8 mouse cellular contexts compared by ENCODE assay signal in genomic region chr11:117826164-117826563, GRCm38 (mm10). TPM values are rescaled to one million over a fixed set of nuclear protein-coding genes. Genes with fewer than 3 reads are reported as not detected.
DNase-seq lines count a peak whose midpoint lies in the region; ATAC-seq and TF ChIP-seq lines count a peak whose summit lies in the region.

No protein-coding gene starts in this region.

- no peak for TF ChIP-seq CTCF in brain, embryonic 14.5 days (IDR thresholded peaks at IDR 0.05; ENCODE audit: borderline replicate concordance, extremely low read depth, insufficient read depth, insufficient read length)

- H3K36me3 ChIP-seq in kidney, embryonic 15.5 days = peaks cover 24% of the 10 kb centered on the region
- 0 out of 2 replicates have a peak, but pooled peaks cover 8% of the 10 kb centered on the region for H3K36me3 ChIP-seq in intestine, embryonic 15.5 days

- WGBS in kidney, embryonic 15.5 days = 8% methylated on average over 5 of the region's 5 CpGs
- 8% methylated on average over 5 of the region's 5 CpGs for WGBS in intestine, embryonic 15.5 days

- peak overlapping the region; percentile 93 for H3K27ac ChIP-seq in kidney, embryonic 15.5 days
- peak overlapping the region; percentile 89 for H3K27ac ChIP-seq in intestine, embryonic 15.5 days

- peak overlapping the region; percentile 94 for H3K4me2 ChIP-seq in kidney, embryonic 15.5 days
- peak overlapping the region; percentile 79 for H3K4me2 ChIP-seq in intestine, embryonic 15.5 days (replicated peaks)

- no peaks in the 10 kb centered on the region for H3K9me3 ChIP-seq in kidney, embryonic 15.5 days (replicated peaks)
- no peaks in the 10 kb centered on the region for H3K9me3 ChIP-seq in intestine, embryonic 15.5 days

- no peaks in the 10 kb centered on the region for H3K27me3 ChIP-seq in kidney, embryonic 15.5 days
- H3K27me3 ChIP-seq in intestine, embryonic 15.5 days (replicated peaks) = no peaks in the 10 kb centered on the region

- no peak for TF ChIP-seq POLR2A in brain, embryonic 14.5 days (IDR thresholded peaks at IDR 0.05; ENCODE audit: borderline replicate concordance, extremely low read depth, insufficient read depth, insufficient read length, poor library complexity, severe bottlenecking)

- no peak for DNase-seq in kidney, postnatal 4 days
- DNase-seq in brain, embryonic 14.5 days (ENCODE audit: low read depth) = peak; percentile 71
- DNase-seq in naive thymus-derived CD4-positive, alpha-beta T cell, adult 2 months (ENCODE audit: low read depth) = peak; percentile 17
- DNase-seq in layer of hippocampus, postnatal 25 days (ENCODE audit: extremely low spot score in 1 of 2, low spot score in 1 of 2) = no peak
- no peak for DNase-seq in frontal cortex, postnatal 25 days (ENCODE audit: low spot score in 2 of 2)
- DNase-seq in adrenal gland, adult (ENCODE audit: inconsistent age in 2 of 2, low spot score in 1 of 2) = no peak

- H3K4me1 ChIP-seq in kidney, embryonic 15.5 days = peaks cover 90% of the 10 kb centered on the region
- peaks cover 67% of the 10 kb centered on the region for H3K4me1 ChIP-seq in intestine, embryonic 15.5 days (replicated peaks)

- H3K4me3 ChIP-seq in kidney, embryonic 15.5 days (replicated peaks) = peak overlapping the region; percentile 69
- peak overlapping the region; percentile 59 for H3K4me3 ChIP-seq in intestine, embryonic 15.5 days (replicated peaks)

- peak overlapping the region; percentile 81 for H3K9ac ChIP-seq in kidney, embryonic 15.5 days
- H3K9ac ChIP-seq in intestine, embryonic 15.5 days = peak overlapping the region; percentile 65

- peak; percentile 16; the same call in 1 of the 2 replicates for ATAC-seq in kidney, embryonic 15.5 days (replicated peaks; ENCODE audit: low FRiP score)
- ATAC-seq in intestine, embryonic 15.5 days = peak; percentile 6; the same call in 1 of the 2 replicates

RNA-seq across cellular contexts. Expression of gene Tk1, which starts 0.3 kb away (rescaled TPM):
- polyA plus RNA-seq in kidney, embryonic 15.5 days (2015; fragmentation: Nextera tagmentation; extraction: Ambion mirVana) = 127 and 128 TPM in 2 replicates
- polyA plus RNA-seq in brain, embryonic 14.5 days (2012; rRNA removed) = 31.1 and 76.6 TPM in 2 replicates
- polyA plus RNA-seq in intestine, embryonic 15.5 days (2015; fragmentation: Nextera tagmentation; extraction: Ambion mirVana) = 144 and 146 TPM in 2 replicates
- total RNA-seq in layer of hippocampus, postnatal 25 days (2021) = 1 to 10 TPM; 1.1 TPM

RNA-seq across cellular contexts. Expression of gene Afmid, which starts 0.4 kb away (rescaled TPM):
- 3.9 and 6.7 TPM in 2 replicates for polyA plus RNA-seq in kidney, embryonic 15.5 days (2015; fragmentation: Nextera tagmentation; extraction: Ambion mirVana)
- polyA plus RNA-seq in brain, embryonic 14.5 days (2012; rRNA removed) = 4.5 and 6.7 TPM in 2 replicates
- polyA plus RNA-seq in intestine, embryonic 15.5 days (2015; fragmentation: Nextera tagmentation; extraction: Ambion mirVana) = 8.3 and 8.9 TPM in 2 replicates
- total RNA-seq in layer of hippocampus, postnatal 25 days (2021) = 1 to 10 TPM; 4.6 to 5.4 TPM

RNA-seq across cellular contexts. Expression of gene Gm20708, which starts 16.7 kb away (rescaled TPM):
- 0.54 and 0.91 TPM in 2 replicates for polyA plus RNA-seq in kidney, embryonic 15.5 days (2015; fragmentation: Nextera tagmentation; extraction: Ambion mirVana)
- 0.11 and 1.2 TPM in 2 replicates for polyA plus RNA-seq in brain, embryonic 14.5 days (2012; rRNA removed)
- 0.26 and 0.38 TPM in 2 replicates for polyA plus RNA-seq in intestine, embryonic 15.5 days (2015; fragmentation: Nextera tagmentation; extraction: Ambion mirVana)
- total RNA-seq in layer of hippocampus, postnatal 25 days (2021) = 1 to 10 TPM; 1.9 to 3.2 TPM

RNA-seq across cellular contexts. Expression of gene Syngr2, which starts 16.7 kb away (rescaled TPM):
- polyA plus RNA-seq in kidney, embryonic 15.5 days (2015; fragmentation: Nextera tagmentation; extraction: Ambion mirVana) = 78.0 and 80.5 TPM in 2 replicates
- 12.9 and 13.6 TPM in 2 replicates for polyA plus RNA-seq in brain, embryonic 14.5 days (2012; rRNA removed)
- 135 and 151 TPM in 2 replicates for polyA plus RNA-seq in intestine, embryonic 15.5 days (2015; fragmentation: Nextera tagmentation; extraction: Ambion mirVana)
- 10 to 100 TPM; 10.8 to 11.1 TPM for total RNA-seq in layer of hippocampus, postnatal 25 days (2021)

RNA-seq across cellular contexts. Expression of gene Birc5, which starts 22.9 kb away (rescaled TPM):
- polyA plus RNA-seq in kidney, embryonic 15.5 days (2015; fragmentation: Nextera tagmentation; extraction: Ambion mirVana) = 310 and 329 TPM in 2 replicates
- 31.8 and 61.9 TPM in 2 replicates for polyA plus RNA-seq in brain, embryonic 14.5 days (2012; rRNA removed)
- 307 and 336 TPM in 2 replicates for polyA plus RNA-seq in intestine, embryonic 15.5 days (2015; fragmentation: Nextera tagmentation; extraction: Ambion mirVana)
- 1 to 10 TPM; 1.2 to 1.3 TPM for total RNA-seq in layer of hippocampus, postnatal 25 days (2021)

Comparison
In these comparisons a context has a peak if more than half of its experiments do, and no peak if none do; other contexts are left out.
1. DNase-seq: peak in brain, embryonic 14.5 days (single experiment) and naive thymus-derived CD4-positive, alpha-beta T cell, adult 2 months (single experiment); none in kidney, postnatal 4 days (0 of 2), layer of hippocampus, postnatal 25 days (0 of 2), frontal cortex, postnatal 25 days (0 of 2) and adrenal gland, adult (0 of 2).